Mouse (Mus musculus) kidney, postnatal 0 days (tissue): ENCODE data around the gene Wdr48. TPM values are rescaled to one million over a fixed set of nuclear protein-coding genes. Genes with fewer than 3 reads are reported as not detected.
A peak's percentile ranks its signal among the peaks of the same experiment; 100 is the strongest.

ENCODE experiments used
- ATAC-seq: fragments of 200-750 bp; cut with Nextera tagmentation; replicated peaks from 2 replicates; pipeline ENCODE4 v1.8.0; 2017; ENCODE audit warnings: low read depth, moderate number of reproducible peaks, moderate TSS enrichment, moderate library complexity; ENCODE audit not compliant: low FRiP score
- DNase-seq: peaks from one replicate; pipeline ENCODE4 v3.0.0-alpha.2; 2016; ENCODE audit warnings: low spot score
- H3K27ac ChIP-seq: fragments of 300-500 bp; sonication (generic); 2 replicates; pipeline ENCODE4 v1.5.1; 2014; ENCODE audit warnings: mild to moderate bottlenecking
- H3K27me3 ChIP-seq: fragments of 300-500 bp; sonication (generic); 2 replicates; pipeline ENCODE4 v1.6.1; 2014; ENCODE audit warnings: low read length, mixed read lengths; ENCODE audit not compliant: insufficient read depth
- H3K36me3 ChIP-seq: fragments of 300-500 bp; sonication (generic); 2 replicates; pipeline ENCODE4 v1.6.1; 2014; ENCODE audit warnings: low read length, mixed read lengths; ENCODE audit not compliant: insufficient read depth
- H3K4me1 ChIP-seq: fragments of 300-500 bp; sonication (generic); replicated peaks from 2 replicates; pipeline ENCODE4 v1.6.1; 2014; ENCODE audit warnings: antibody characterized with exemption, low read length, mixed read lengths; ENCODE audit not compliant: insufficient read depth
- H3K4me2 ChIP-seq: fragments of 300-500 bp; sonication (generic); 2 replicates; pipeline ENCODE4 v1.6.1; 2014; ENCODE audit warnings: mild to moderate bottlenecking, low read length, moderate library complexity, mixed read lengths
- H3K4me3 ChIP-seq: fragments of 300-500 bp; sonication (generic); replicated peaks from 2 replicates; pipeline ENCODE4 v1.5.1; 2014; ENCODE audit warnings: low read depth, low read length
- H3K9ac ChIP-seq: fragments of 300-500 bp; sonication (generic); 2 replicates; pipeline ENCODE4 v1.6.1; 2014; ENCODE audit warnings: low read depth, low read length
- H3K9me3 ChIP-seq: fragments of 300-500 bp; sonication (generic); replicated peaks from 2 replicates; pipeline ENCODE4 v1.6.1; 2016; ENCODE audit warnings: low read length, inconsistent platforms, mixed read lengths
- CTCF ChIP-seq: IDR thresholded peaks from 2 replicates; pipeline ENCODE4 v1.5.1; 2016; ENCODE audit warnings: antibody characterized with exemption, low read depth, mild to moderate bottlenecking, moderate library complexity
- WGBS: fragments of 180-500 bp; shearing (Covaris S2); extraction: QIAGEN DNeasy Blood & Tissue Kit; methylation state at CpG from one replicate; pipeline ENCODE4 v1.1.7; 2014; 5-methylcytosine and 5-hydroxymethylcytosine counted together
- polyA plus RNA-seq: library from polyadenylated mRNA; unstranded; fragments of >200 nt; fragmentation: Nextera tagmentation; extraction: Ambion mirVana; gene quantifications from 2 replicates; pipeline ENCODE4 v1.2.1, GENCODE M21; 2015

The Wdr48 gene
- polyA plus RNA-seq, 1 experiment from 2014 or later, result 30.8 TPM

GRCm38 (mm10) chr9:119962987-119963667 is 68.4 kb downstream of the Wdr48 start:
- peak; percentile 88 for DNase-seq
- peak; percentile 69 for ATAC-seq
- no peak overlapping the region for H3K9ac ChIP-seq

GRCm38 (mm10) chr9:119964206-119964605 is 69.5 kb downstream of the Wdr48 start:
- ATAC-seq (no peak), DNase-seq (peak; percentile 58)
- Histone ChIP-seq H3K9ac (no peak overlapping the region), H3K4me3 (no peak overlapping the region), H3K36me3 (no peaks in the 10 kb centered on the region), H3K9me3 (no peaks in the 10 kb centered on the region), H3K4me2 (no peak overlapping the region), H3K27ac (0 out of 2 replicates have a peak overlapping the region, but pooled peaks have one; percentile 15), H3K4me1 (no peaks in the 10 kb centered on the region), H3K27me3 (no peaks in the 10 kb centered on the region)
- WGBS, result 70% methylated on average over 3 of the region's 3 CpGs
- no peak for TF ChIP-seq CTCF

More at GRCm38 (mm10) chr9:119962987-119963667, 68.4 kb downstream of the Wdr48 start:
- TF ChIP-seq CTCF, result peak; percentile 94
- no peak overlapping the region for H3K27ac ChIP-seq
- no peak overlapping the region for H3K4me3 ChIP-seq
- H3K4me1 ChIP-seq, result no peaks in the 10 kb centered on the region
- WGBS, result 11% methylated on average over 21 of the region's 21 CpGs
- H3K4me2 ChIP-seq, result peak overlapping the region; percentile 38
- no peaks in the 10 kb centered on the region for H3K27me3 ChIP-seq
- no peaks in the 10 kb centered on the region for H3K36me3 ChIP-seq
- H3K9me3 ChIP-seq, result no peaks in the 10 kb centered on the region

GRCm38 (mm10) chr9:119965186-119965585 is 70.5 kb downstream of the Wdr48 start:
- no peaks in the 10 kb centered on the region for H3K27me3 ChIP-seq
- WGBS, result 65% methylated on average over 3 of the region's 3 CpGs
- DNase-seq (no peak), ATAC-seq (no peak)
- no peaks in the 10 kb centered on the region for H3K9me3 ChIP-seq
- no peak for TF ChIP-seq CTCF
- H3K27ac ChIP-seq, result no peak overlapping the region
- no peak overlapping the region for H3K4me3 ChIP-seq
- H3K4me1 ChIP-seq, result no peaks in the 10 kb centered on the region
- no peaks in the 10 kb centered on the region for H3K36me3 ChIP-seq
- H3K4me2 ChIP-seq, result no peak overlapping the region
- no peak overlapping the region for H3K9ac ChIP-seq

GRCm38 (mm10) chr9:119966221-119966910 is 71.7 kb downstream of the Wdr48 start:
- Histone ChIP-seq H3K4me3 (no peak overlapping the region), H3K36me3 (0 out of 2 replicates have a peak, but pooled peaks cover 4% of the 10 kb centered on the region), H3K9me3 (no peaks in the 10 kb centered on the region), H3K4me2 (no peak overlapping the region), H3K9ac (no peak overlapping the region), H3K4me1 (peaks cover 5% of the 10 kb centered on the region; the same call in 1 of the 2 replicates), H3K27ac (no peak overlapping the region), H3K27me3 (no peaks in the 10 kb centered on the region)
- no peak for ATAC-seq
- no peak for DNase-seq
- WGBS, result 91% methylated on average over 26 of the region's 26 CpGs
- TF ChIP-seq CTCF, result no peak

- Histone ChIP-seq H3K4me2 (no peak overlapping the region), H3K4me1 (peaks cover 5% of the 10 kb centered on the region; the same call in 1 of the 2 replicates), H3K9ac (no peak overlapping the region), H3K4me3 (no peak overlapping the region), H3K27me3 (no peaks in the 10 kb centered on the region), H3K36me3 (peaks cover 34% of the 10 kb centered on the region), H3K27ac (no peak overlapping the region), H3K9me3 (no peaks in the 10 kb centered on the region)
- TF ChIP-seq CTCF, result no peak
- 71% methylated on average over 7 of the region's 7 CpGs for WGBS
- no peak for ATAC-seq
- no peak for DNase-seq
Measured at GRCm38 (mm10) chr9:119969811-119970210, 75.1 kb downstream of the Wdr48 start.

GRCm38 (mm10) chr9:119970221-119970620 is 75.5 kb downstream of the Wdr48 start:
- no peaks in the 10 kb centered on the region for H3K27me3 ChIP-seq
- no peak overlapping the region for H3K9ac ChIP-seq
- DNase-seq (peak; percentile 39), ATAC-seq (0 out of 2 replicates have a peak, but pooled peaks have one; percentile 12)
- peaks cover 34% of the 10 kb centered on the region for H3K36me3 ChIP-seq
- TF ChIP-seq CTCF, result peak; percentile 70
- H3K9me3 ChIP-seq, result no peaks in the 10 kb centered on the region
- no peak overlapping the region for H3K27ac ChIP-seq
- 33% methylated on average over 6 of the region's 6 CpGs for whole genome bisulfite sequencing
- no peak overlapping the region for H3K4me2 ChIP-seq
- H3K4me3 ChIP-seq, result no peak overlapping the region
- H3K4me1 ChIP-seq, result peaks cover 5% of the 10 kb centered on the region; the same call in 1 of the 2 replicates
